Mouse (Mus musculus) cerebellum, adult 8-10 months (tissue): ENCODE results near the gene Foxq1.

Experiments used
- DNase-seq: peaks from one replicate; pipeline ENCODE4 v3.0.0; 2022

The Foxq1 gene

GRCm38 (mm10) chr13:31572806-31573508, 17.0 kb downstream of the Foxq1 start:
- DNase-seq: no peak

GRCm38 (mm10) chr13:31574627-31575026, 18.7 kb downstream of the Foxq1 start:
- no peak for DNase-seq

DNA sequence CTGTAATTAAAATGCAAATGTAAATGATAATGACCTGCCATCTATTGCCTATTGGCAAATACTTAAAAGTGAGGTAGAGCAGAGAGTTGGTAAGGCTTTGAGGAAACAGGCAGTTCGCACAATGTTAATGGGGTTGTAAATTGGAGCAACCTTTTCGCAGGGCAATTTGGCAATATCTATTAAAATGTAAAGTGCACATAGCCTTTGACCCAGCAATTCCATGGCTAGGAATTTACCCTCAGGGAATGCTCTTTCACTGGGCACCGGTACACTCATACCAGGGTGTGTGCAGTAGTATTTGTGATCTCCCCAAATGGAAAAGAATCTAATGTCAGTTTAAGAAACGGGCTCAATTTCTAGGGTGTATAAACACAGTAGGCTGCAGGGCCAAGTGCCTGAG, 20.8 kb downstream of the Foxq1 start:
- no peak for DNase-seq

DNA sequence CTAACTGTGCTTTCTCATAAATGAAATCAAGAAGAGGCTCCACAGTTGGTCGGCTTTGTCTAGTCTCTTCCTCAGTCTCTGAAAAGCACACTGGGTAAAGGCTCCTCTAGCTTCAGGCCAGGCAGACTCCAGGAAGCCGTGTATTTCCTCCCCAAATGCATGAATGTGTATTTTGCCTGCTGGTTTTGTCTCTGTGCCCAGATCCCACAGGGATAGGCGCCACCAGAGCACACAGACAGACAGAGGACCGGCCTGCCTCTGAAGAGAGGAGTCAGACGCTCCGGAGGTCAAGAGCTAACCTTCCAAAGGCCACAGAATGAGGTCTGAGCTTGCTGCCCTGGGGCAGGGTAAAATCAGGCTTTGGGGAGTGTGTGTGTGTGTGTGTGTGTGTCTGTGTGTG, 21.6 kb downstream of the Foxq1 start:
- DNase-seq: no peak

- DNase-seq: no peak
Measured at GRCm38 (mm10) chr13:31578389-31578788, 22.5 kb downstream of the Foxq1 start.

DNA sequence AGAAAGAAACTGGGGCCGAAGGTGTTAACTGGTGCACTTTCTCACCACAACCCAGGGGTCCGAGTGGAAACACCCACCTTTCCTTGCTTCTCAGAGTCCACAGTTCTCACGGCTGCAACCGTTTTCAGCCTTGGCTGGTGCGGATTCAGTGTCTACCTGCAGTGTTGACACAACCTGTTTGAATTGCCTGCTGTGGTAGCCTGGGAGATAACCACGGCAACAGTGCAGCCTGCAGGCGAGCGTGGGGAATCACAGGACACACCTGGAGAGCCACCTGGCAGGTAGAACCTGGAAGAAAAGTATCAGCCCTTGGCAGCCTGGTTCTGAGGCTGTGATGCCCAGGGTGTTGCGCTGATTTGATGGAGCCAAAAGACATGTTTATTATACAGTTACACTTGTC, 23.9 kb downstream of the Foxq1 start:
- no peak for DNase-seq

GRCm38 (mm10) chr13:31587341-31587740, 31.4 kb downstream of the Foxq1 start:
- DNase-seq: no peak

DNA sequence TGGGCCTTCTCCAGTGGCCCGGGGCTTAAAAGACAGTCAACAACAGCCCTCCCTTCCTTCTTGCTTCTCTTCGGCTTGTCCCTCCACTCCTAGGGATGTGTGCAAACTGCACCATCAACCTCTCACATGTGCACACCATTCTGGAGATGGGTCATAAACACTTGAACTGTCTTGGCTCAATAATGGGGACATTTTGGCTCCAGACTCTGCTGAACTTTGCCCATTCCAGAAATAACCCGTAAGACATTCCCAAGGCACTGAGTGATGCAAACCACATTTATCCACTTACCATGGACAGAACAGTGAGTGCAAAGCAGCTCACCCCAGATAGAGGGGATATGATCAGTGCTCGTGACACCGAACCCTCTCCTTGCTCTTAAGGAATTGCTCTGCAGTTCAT, 43.6 kb downstream of the Foxq1 start:
- DNase-seq: no peak

DNA sequence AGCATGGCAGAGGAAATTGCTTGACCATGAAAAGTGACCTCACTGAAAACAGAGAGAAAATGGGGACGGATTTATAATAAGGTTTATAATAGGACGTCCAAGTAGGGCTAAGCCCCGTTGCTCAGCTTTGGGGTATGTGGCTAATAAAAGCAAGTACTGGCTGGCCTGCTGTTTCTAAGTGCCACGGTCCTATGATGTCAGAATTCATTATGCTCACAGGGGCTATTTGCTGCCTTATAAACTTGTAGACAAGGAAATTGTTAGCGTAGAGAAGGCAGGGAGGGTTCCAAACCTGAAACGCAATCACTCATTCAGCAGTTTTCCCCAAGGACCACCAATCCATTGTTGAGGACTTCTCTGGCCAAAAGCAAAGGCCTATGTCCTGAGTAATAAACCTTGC, 48.0 kb downstream of the Foxq1 start:
- DNase-seq: no peak
